Mouse (Mus musculus) T-helper 2 cell (primary cell): Measurements from ENCODE around the gene Vav1.

ENCODE experiments used
- in situ Hi-C: fragments of 300-600 bp; cut with MboI, MseI; formaldehyde crosslinking; loops from one replicate; pipeline ENCODE4 v1.15.1; 2025; ENCODE audit warnings: high pct_unique_total_duplicates

Gene Vav1

GRCm38 (mm10) chr17:57276634-57277121 lies 2.2 kb upstream of the Vav1 start:
- in situ Hi-C loops: loop anchor here (25.0 kb wide), 1 partner anchor 1264 kb away; the partner anchor contains the start of genes Mpnd and Stap2

- in situ Hi-C loops: loop anchor here (25.0 kb wide), 1 partner anchor 1265 kb away; the partner anchor contains the start of genes Mpnd and Stap2
Observed at GRCm38 (mm10) chr17:57277598-57278261, 1.2 kb upstream of the Vav1 start.

- in situ Hi-C loops: loop anchor here (25.0 kb wide), 1 partner anchor 1266 kb away; the partner anchor contains the start of genes Mpnd and Stap2
Observed at GRCm38 (mm10) chr17:57278537-57278936, 363 bp upstream of the Vav1 start.

- in situ Hi-C loops: loop anchor here (5.0 to 25.0 kb wide), 2 partner anchors 32 to 1267 kb away; partner anchors contain the start of genes Gpr108, Mpnd, Stap2 and Trip10
Observed at GRCm38 (mm10) chr17:57279591-57280224, 808 bp downstream of the Vav1 start.

- in situ Hi-C loops: loop anchor here (5.0 to 25.0 kb wide), 2 partner anchors 33 to 1268 kb away; partner anchors contain the start of genes Gpr108, Mpnd, Stap2 and Trip10
Observed at GRCm38 (mm10) chr17:57280411-57280810, 1.5 kb downstream of the Vav1 start.

GRCm38 (mm10) chr17:57283906-57284305 lies 5.0 kb downstream of the Vav1 start:
- in situ Hi-C loops: loop anchor here (5.0 to 25.0 kb wide), 2 partner anchors 37 to 1272 kb away; partner anchors contain the start of genes Gpr108, Mpnd, Stap2 and Trip10

- in situ Hi-C loops: loop anchor here (25.0 kb wide), 1 partner anchor 1273 kb away; the partner anchor contains the start of genes Mpnd and Stap2
Observed at GRCm38 (mm10) chr17:57285077-57285476, 6.2 kb downstream of the Vav1 start.

- in situ Hi-C loops: loop anchor here (25.0 kb wide), 1 partner anchor 1275 kb away; the partner anchor contains the start of genes Mpnd and Stap2
Observed at GRCm38 (mm10) chr17:57286718-57287355, 7.9 kb downstream of the Vav1 start.

- in situ Hi-C loops: loop anchor here (25.0 kb wide), 1 partner anchor 1277 kb away; the partner anchor contains the start of genes Mpnd and Stap2
Observed at GRCm38 (mm10) chr17:57289252-57289651, 10.4 kb downstream of the Vav1 start.

GRCm38 (mm10) chr17:57290001-57290670 lies 11.2 kb downstream of the Vav1 start:
- in situ Hi-C loops: loop anchor here (25.0 kb wide), 1 partner anchor 1278 kb away; the partner anchor contains the start of genes Mpnd and Stap2

- in situ Hi-C loops: loop anchor here (25.0 kb wide), 1 partner anchor 1278 kb away; the partner anchor contains the start of genes Mpnd and Stap2
Observed at GRCm38 (mm10) chr17:57290671-57291055, 11.8 kb downstream of the Vav1 start.

- in situ Hi-C loops: loop anchor here (25.0 kb wide), 1 partner anchor 1280 kb away; the partner anchor contains the start of genes Mpnd and Stap2
Observed at GRCm38 (mm10) chr17:57292302-57292701, 13.4 kb downstream of the Vav1 start.

GRCm38 (mm10) chr17:57292968-57293367 lies 14.1 kb downstream of the Vav1 start:
- in situ Hi-C loops: loop anchor here (25.0 kb wide), 1 partner anchor 1281 kb away; the partner anchor contains the start of genes Mpnd and Stap2

GRCm38 (mm10) chr17:57295935-57296334 lies 17.0 kb downstream of the Vav1 start:
- in situ Hi-C loops: loop anchor here (25.0 kb wide), 1 partner anchor 1284 kb away; the partner anchor contains the start of genes Mpnd and Stap2

- in situ Hi-C loops: loop anchor here (25.0 kb wide), 1 partner anchor 1285 kb away; the partner anchor contains the start of genes Mpnd and Stap2
Observed at GRCm38 (mm10) chr17:57297040-57297439, 18.1 kb downstream of the Vav1 start.

GRCm38 (mm10) chr17:57305593-57305992 lies 26.7 kb downstream of the Vav1 start:
- in situ Hi-C loops: no loop called here

- in situ Hi-C loops: no loop called here
Observed at GRCm38 (mm10) chr17:57307074-57307473, 28.2 kb downstream of the Vav1 start.

- in situ Hi-C loops: no loop called here
Observed at GRCm38 (mm10) chr17:57311801-57312200, 32.9 kb downstream of the Vav1 start.

- in situ Hi-C loops: no loop called here
Observed at GRCm38 (mm10) chr17:57327615-57328014, 48.7 kb downstream of the Vav1 start.

GRCm38 (mm10) chr17:57328944-57329343 lies 50.0 kb downstream of the Vav1 start:
- in situ Hi-C loops: no loop called here
